Mouse (Mus musculus): ENCODE data around the gene Anp32e. TPM values are rescaled to one million over a fixed set of nuclear protein-coding genes. Genes with fewer than 3 reads are reported as not detected.
"Not testable (repeated sequence)": the region's sequence is repeated elsewhere in the genome, so short reads cannot be mapped to it uniquely, and the experiment has no call there.

Gene Anp32e
- total RNA-seq, 1 experiment = 50.8 TPM

DNA sequence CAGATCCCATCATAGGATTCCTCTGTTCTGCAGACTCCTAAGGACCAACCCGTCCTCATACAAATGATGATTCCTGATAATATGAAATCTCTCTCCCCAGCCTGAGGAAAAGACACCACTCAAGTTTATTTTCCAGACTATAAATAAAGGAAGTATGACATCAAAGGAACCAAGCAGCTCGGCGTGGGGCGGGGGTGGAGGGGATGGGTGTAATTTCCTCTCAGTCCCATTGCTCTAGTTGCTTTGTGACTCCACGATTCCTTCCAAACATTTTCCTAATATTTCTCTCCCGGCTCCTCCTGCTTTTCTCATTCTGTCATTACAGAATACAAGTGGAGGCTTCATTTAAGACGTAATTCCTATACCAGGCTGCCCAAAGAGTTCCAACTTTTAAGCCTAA, 35.9 kb upstream of the Anp32e start:
- in situ Hi-C loops (cut with MboI; ENCODE audit: low sequenced_read_pairs in 2 of 2, unreplicated experiment in 2 of 2) = no loop called here
- H3K9ac ChIP-seq (ENCODE audit: insufficient read depth, low read depth, low read length, poor library complexity, severe bottlenecking) = no peak overlapping the region; the same call in 1 of the 2 replicates
- H3K27ac ChIP-seq (ENCODE audit: insufficient read depth, low read depth, low read length, poor library complexity, severe bottlenecking) = no peak overlapping the region
- DNase-seq (ENCODE audit: low read depth, low spot score) = no peak
- H3K4me1 ChIP-seq (ENCODE audit: control insufficient read depth in 2 of 2, insufficient read depth in 2 of 2, low read length in 2 of 2, poor library complexity in 1 of 2) = peaks cover 12 to 14% of the 10 kb centered on the region in 2 experiments
- TF ChIP-seq MAFK (IDR thresholded peaks at IDR 0.05; ENCODE audit: insufficient read depth, low read depth, low read length) (no peak), ZNF384 (IDR thresholded peaks at IDR 0.05; ENCODE audit: low read depth, low read length) (no peak), HCFC1 (IDR thresholded peaks at IDR 0.05; ENCODE audit: borderline replicate concordance, insufficient read depth, low read length) (no peak), ZC3H11A (IDR thresholded peaks at IDR 0.05; ENCODE audit: borderline replicate concordance, low read depth, low read length) (no peak), CHD2 (IDR thresholded peaks at IDR 0.05; ENCODE audit: low read depth, low read length) (no peak)
- no peaks in the 10 kb centered on the region for H3K9me3 ChIP-seq (ENCODE audit: control insufficient read depth, insufficient read depth, low read depth, low read length)
- H3K4me3 ChIP-seq (ENCODE audit: insufficient read depth in 1 of 2, low read depth in 1 of 2, low read length in 2 of 2, poor library complexity in 1 of 2, severe bottlenecking in 1 of 2) = peak overlapping the region in 1 of 2 experiments; percentile 53; a peak in 2 of 4 replicates
- H3K36me3 ChIP-seq (ENCODE audit: control insufficient read depth, insufficient read depth, low read length, poor library complexity, severe bottlenecking) = peaks cover 6% of the 10 kb centered on the region

DNA sequence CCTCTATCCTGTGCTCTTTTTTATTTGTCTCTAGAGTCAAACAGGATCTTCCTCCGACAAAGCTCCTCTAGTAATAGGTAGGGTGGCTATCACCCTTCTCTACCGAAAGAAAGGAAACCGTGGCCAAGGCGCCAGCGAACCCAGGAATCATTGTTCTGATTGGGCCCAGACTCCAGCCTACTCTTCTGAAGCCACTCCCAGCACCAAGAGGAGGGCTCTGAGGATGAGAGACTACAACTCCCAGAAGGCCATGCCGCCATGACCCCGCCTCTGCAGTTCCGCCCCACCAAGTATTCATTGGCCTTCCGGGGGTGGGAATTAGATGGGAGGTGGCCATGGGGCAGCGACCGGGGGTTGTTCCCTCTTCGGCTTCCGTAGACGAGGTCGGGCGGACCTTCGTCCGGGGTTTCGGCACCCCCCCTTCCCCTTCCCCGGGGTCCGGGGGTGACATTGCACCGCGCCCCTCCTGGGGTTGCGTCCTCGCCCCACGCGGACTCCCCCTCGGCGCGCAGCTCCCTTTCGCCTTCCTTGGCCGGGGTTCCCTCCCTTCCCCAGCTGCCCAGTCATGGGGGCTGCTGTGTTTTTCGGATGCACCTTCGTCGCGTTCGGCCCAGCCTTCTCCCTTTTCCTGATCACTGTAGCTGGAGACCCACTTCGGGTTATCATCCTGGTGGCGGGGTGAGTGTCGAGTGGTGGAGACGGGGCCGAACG, 35.3 kb upstream of the Anp32e start, which contains the start of gene Aph1a:
Gene Aph1a (plus strand): TSS at position 364 of the 711 bp plus-strand sequence.
- H3K9me3 ChIP-seq (ENCODE audit: control insufficient read depth, insufficient read depth, low read depth, low read length); H3K36me3 ChIP-seq (ENCODE audit: control insufficient read depth, insufficient read depth, low read length, poor library complexity, severe bottlenecking); in situ Hi-C loops (cut with MboI; ENCODE audit: low sequenced_read_pairs in 2 of 2, unreplicated experiment in 2 of 2); H3K27ac ChIP-seq (ENCODE audit: insufficient read depth, low read depth, low read length, poor library complexity, severe bottlenecking): not testable (repeated sequence)
- Histone ChIP-seq H3K4me3 (ENCODE audit: insufficient read depth in 1 of 2, low read depth in 1 of 2, low read length in 2 of 2, poor library complexity in 1 of 2, severe bottlenecking in 1 of 2) (peak within 1 kb of the TSS; percentile 94 to 95), H3K4me1 (ENCODE audit: control insufficient read depth in 2 of 2, insufficient read depth in 2 of 2, low read length in 2 of 2, poor library complexity in 1 of 2) (peaks cover 12 to 14% of the 10 kb centered on the region in 2 experiments), H3K9ac (ENCODE audit: insufficient read depth, low read depth, low read length, poor library complexity, severe bottlenecking) (peak within 1 kb of the TSS; percentile 93)
- peak; percentile 94 for TF ChIP-seq HCFC1 (IDR thresholded peaks at IDR 0.05; ENCODE audit: borderline replicate concordance, insufficient read depth, low read length)
- peak; percentile 95 for DNase-seq (ENCODE audit: low read depth, low spot score)

DNA sequence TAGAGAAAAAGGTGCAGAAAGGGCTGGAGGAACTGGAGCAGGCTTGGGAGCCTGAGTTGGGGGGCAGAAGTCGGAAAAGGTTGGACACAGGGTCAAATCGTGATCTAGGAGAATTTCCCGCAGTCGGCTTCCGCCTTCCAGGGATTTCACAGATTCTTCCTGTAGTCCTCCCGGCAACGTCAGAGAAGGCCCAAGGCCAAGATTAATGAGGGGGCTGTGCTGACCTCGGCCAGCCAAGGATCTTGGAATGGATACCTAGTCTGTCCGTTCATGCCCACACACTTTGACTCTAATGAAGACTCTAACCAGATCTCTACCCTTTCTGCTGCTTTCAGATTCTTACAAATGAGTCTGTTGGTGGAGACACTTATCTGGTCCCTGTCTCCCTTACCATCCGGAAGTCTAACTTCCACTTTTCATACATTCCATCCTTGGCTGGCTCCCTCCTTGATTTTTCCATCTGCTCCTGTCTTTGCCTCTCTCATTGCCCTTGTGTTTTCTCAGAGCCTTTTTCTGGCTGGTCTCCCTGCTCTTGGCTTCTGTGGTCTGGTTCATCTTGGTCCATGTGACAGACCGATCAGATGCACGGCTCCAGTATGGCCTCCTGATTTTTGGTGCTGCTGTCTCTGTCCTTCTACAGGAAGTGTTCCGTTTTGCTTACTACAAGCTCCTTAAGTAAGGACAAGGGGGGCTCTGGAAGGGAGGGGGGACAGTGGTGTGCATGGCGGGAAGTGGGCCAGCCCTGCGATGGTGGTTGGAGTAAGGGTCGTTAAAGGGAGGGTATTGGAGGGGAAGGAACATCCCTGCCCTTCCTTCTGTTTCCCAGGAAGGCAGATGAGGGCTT, 34.5 kb upstream of the Anp32e start:
- Histone ChIP-seq H3K9me3 (ENCODE audit: control insufficient read depth, insufficient read depth, low read depth, low read length) (no peaks in the 10 kb centered on the region), H3K9ac (ENCODE audit: insufficient read depth, low read depth, low read length, poor library complexity, severe bottlenecking) (peak overlapping the region; percentile 93), H3K4me3 (ENCODE audit: insufficient read depth in 1 of 2, low read depth in 1 of 2, low read length in 2 of 2, poor library complexity in 1 of 2, severe bottlenecking in 1 of 2) (peak overlapping the region; percentile 94 to 95), H3K36me3 (ENCODE audit: control insufficient read depth, insufficient read depth, low read length, poor library complexity, severe bottlenecking) (peaks cover 6% of the 10 kb centered on the region), H3K27ac (ENCODE audit: insufficient read depth, low read depth, low read length, poor library complexity, severe bottlenecking) (no peak overlapping the region), H3K4me1 (ENCODE audit: control insufficient read depth in 2 of 2, insufficient read depth in 2 of 2, low read length in 2 of 2, poor library complexity in 1 of 2) (peaks cover 12% of the 10 kb centered on the region in 2 experiments)
- DNase-seq (ENCODE audit: low read depth, low spot score) = no peak
- in situ Hi-C loops (cut with MboI; ENCODE audit: low sequenced_read_pairs in 2 of 2, unreplicated experiment in 2 of 2) = no loop called here
- TF ChIP-seq HCFC1 (IDR thresholded peaks at IDR 0.05; ENCODE audit: borderline replicate concordance, insufficient read depth, low read length) (no peak), MAFK (IDR thresholded peaks at IDR 0.05; ENCODE audit: insufficient read depth, low read depth, low read length) (no peak), ZNF384 (IDR thresholded peaks at IDR 0.05; ENCODE audit: low read depth, low read length) (no peak), ZC3H11A (IDR thresholded peaks at IDR 0.05; ENCODE audit: borderline replicate concordance, low read depth, low read length) (no peak), CHD2 (IDR thresholded peaks at IDR 0.05; ENCODE audit: low read depth, low read length) (no peak)

DNA sequence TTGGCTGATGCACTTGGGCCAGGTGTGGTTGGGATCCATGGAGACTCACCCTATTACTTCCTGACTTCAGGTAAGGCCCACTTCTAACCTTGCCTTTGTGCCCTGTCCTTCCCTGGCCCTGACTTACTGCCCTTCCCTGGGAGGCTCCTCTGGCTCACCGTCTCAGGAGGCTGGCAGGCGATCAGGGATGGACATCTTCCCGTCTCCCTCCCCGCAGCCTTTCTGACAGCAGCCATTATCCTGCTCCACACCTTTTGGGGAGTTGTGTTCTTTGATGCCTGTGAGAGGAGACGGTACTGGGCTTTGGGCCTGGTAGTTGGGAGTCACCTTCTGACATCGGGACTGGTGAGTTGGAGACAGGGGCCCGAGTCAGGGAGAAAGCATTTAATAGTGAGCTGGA, 33.5 kb upstream of the Anp32e start:
- H3K4me1 ChIP-seq (ENCODE audit: control insufficient read depth in 2 of 2, insufficient read depth in 2 of 2, low read length in 2 of 2, poor library complexity in 1 of 2) = peaks cover 10 to 14% of the 10 kb centered on the region in 2 experiments
- H3K9ac ChIP-seq (ENCODE audit: insufficient read depth, low read depth, low read length, poor library complexity, severe bottlenecking); H3K4me3 ChIP-seq (ENCODE audit: insufficient read depth in 1 of 2, low read depth in 1 of 2, low read length in 2 of 2, poor library complexity in 1 of 2, severe bottlenecking in 1 of 2); DNase-seq (ENCODE audit: low read depth, low spot score); H3K27ac ChIP-seq (ENCODE audit: insufficient read depth, low read depth, low read length, poor library complexity, severe bottlenecking); H3K36me3 ChIP-seq (ENCODE audit: control insufficient read depth, insufficient read depth, low read length, poor library complexity, severe bottlenecking); H3K9me3 ChIP-seq (ENCODE audit: control insufficient read depth, insufficient read depth, low read depth, low read length); in situ Hi-C loops (cut with MboI; ENCODE audit: low sequenced_read_pairs in 2 of 2, unreplicated experiment in 2 of 2): not testable (repeated sequence)

Data from ES-E14 (cell line).